Mouse (Mus musculus) midbrain, embryonic 12.5 days (tissue): ENCODE measurements around the gene Rrn3. TPM values are rescaled to one million over a fixed set of nuclear protein-coding genes. Genes with fewer than 3 reads are reported as not detected.

Experiments
- microRNA-seq: library from miRNA; unstranded; fragments of <30 nt; microRNA quantifications from one replicate; pipeline ENCODE4, GENCODE M21; 2017
- polyA plus RNA-seq: library from polyadenylated mRNA; unstranded; fragments of >200 nt; fragmentation: Nextera tagmentation; extraction: Ambion mirVana; gene quantifications from 2 replicates; pipeline ENCODE4 v1.2.1, GENCODE M21; 2016

The Rrn3 gene
- polyA plus RNA-seq, 1 experiment from 2014 or later: 122 TPM

Small RNA genes lying within 50 kb of the gene (microRNA-seq; reads per million reads assigned to microRNA genes)
- not detected for gene Gm27734

Other genes starting within 250 kb of the Rrn3 start
- 40.5 and 41.4 TPM in 2 replicates for gene Parn, start 112.5 kb upstream of the Rrn3 start, polyA plus RNA-seq
- 49.1 and 49.8 TPM in 2 replicates for gene Bfar, start 108.8 kb upstream of the Rrn3 start, polyA plus RNA-seq
- 9.7 and 11.7 TPM in 2 replicates for gene 3110001I22Rik, start 108.8 kb upstream of the Rrn3 start, polyA plus RNA-seq
- 0.32 and 0.34 TPM in 2 replicates for gene Pla2g10, start 49.7 kb upstream of the Rrn3 start, polyA plus RNA-seq
- gene Ntan1, start 38.1 kb downstream of the Rrn3 start, polyA plus RNA-seq: 175 and 181 TPM in 2 replicates
- 77.2 and 78.6 TPM in 2 replicates for gene Pdxdc1, start 122.4 kb downstream of the Rrn3 start, polyA plus RNA-seq
- gene Mpv17l, start 122.5 kb downstream of the Rrn3 start, polyA plus RNA-seq: 4.2 TPM in 2 replicates
- 40.8 and 43.4 TPM in 2 replicates for gene 2900011O08Rik, start 205.9 kb downstream of the Rrn3 start, polyA plus RNA-seq
- gene Ifitm7, start 206.2 kb downstream of the Rrn3 start, polyA plus RNA-seq: 0.92 and 1.6 TPM in 2 replicates